Mouse (Mus musculus): ENCODE measurements at regions not wholly inside any gene's neighbourhood (a gene's known extent, or its start where the extent isn't known, plus 50 kb on each side); places are given as distances from the start of the nearest gene placed in this dataset.

DNA sequence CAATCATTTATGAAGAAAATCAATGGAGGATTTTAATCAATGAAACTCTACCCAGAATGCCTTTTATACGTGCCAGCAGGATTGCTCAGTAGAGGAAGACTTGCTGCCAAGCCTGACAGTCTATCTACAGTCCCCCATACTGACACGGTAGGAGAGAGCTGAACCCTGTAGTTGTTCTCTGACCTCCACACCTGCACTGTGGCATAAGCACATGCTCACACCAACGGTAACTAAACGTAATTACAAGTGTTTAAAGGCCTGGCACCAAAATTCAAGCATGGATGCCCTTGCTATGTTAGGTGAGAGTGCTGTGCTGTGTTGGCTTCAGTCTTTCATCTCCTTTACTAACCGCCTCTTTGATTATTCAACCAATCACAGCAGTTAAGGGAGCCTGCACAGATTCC lies 190.8 kb downstream of the Pfkfb3 start:
- DNase-seq (ENCODE audit: low spot score in 2 of 2), result no peak

DNA sequence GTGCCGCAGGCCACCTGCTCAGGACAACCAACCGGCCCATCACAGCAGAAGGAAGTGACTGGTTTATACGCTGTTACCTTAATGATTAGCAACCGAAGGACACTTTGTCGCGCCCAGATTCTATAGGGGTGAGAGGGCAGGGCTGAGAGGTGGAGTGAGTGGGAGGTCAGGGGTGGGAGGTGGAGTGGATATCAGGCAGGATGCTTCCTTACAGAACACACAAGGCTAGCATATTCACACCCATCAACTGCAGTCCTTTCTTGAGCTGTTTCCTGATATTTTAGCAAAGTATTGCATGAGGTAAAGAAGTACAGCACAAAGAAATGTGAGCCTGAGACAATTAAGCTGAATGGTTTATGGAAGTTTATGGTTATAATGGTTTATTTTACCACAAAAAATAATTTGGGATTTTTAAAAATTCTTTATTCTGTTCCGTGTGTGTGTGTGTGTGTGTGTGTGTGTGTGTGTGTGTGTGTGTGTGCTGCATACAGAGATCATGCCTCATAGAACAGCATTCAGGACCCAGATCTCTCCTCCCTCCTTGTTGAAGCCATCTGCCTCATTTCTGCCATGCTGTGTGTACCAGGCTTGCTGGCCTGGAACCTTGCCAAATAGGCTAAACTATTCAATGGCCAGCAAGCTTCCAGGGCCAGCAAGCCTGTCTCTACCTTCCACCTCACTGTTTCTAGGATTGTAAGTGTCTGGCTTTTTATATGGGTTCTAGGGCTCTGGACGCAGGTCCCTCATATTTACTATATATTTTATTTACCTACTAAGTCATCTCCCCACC lies 190.5 kb downstream of the Prkcq start:
- DNase-seq (ENCODE audit: low spot score in 2 of 2), result no peak

DNA sequence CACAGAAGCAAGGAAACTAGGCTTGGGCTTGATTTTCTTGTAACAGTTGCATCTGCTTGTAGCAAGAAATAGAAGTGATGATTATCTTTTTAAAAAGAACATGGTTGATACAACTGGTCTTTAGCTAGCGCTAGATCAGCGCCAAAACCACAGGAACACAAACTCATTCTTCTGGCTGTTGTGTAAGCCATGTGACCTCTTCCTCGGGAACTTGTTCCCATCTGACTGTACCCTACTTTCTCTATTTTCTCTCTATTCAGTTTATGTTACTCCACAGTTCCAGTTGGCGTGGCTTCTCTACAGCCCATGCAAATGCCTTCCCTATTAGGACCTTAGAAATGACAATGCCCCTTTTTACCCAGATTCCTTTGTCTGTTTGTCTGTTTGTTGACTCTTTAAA lies 187.4 kb downstream of the Prkcq start:
- DNase-seq (ENCODE audit: low spot score in 2 of 2), result no peak

DNA sequence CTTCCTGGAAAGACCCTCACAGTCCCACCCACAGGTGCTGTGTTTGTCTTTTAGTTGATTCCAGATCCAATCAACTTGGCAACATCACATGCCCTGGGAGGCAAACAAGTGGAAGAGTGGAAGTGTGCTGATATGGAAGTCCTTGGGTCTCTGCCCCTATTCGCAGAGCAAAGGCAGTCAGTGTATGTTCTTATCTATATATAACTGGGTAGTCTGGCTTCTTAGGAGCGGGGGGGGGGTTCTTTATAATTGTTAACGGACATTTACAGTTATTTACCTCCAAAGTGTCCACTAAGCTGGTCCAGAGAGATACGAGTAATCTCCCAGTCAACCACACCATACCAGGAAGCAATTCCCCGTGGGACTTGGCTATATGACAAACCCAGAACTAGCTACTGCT lies 184.8 kb downstream of the Prkcq start:
- DNase-seq (ENCODE audit: low spot score in 2 of 2), result no peak

DNA sequence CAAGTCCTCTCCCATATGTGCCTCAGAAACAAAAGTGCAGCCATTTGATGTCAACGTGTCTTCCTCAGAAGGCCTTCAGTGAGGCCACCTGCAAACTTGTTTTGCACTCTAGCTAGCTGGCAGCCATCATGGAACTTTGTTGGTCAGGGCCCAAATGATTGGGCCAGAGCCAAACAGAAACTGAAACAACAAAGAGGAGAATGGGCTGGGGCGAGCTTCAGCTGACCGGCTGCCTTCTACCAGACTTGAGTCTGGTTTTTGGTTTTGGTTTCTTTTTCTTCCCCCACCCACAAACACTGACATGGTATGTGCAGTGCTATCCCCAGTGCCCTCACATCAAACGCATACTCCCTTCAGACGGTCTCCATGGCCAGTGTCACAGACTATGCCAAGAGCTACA lies 183.7 kb downstream of the Prkcq start:
- DNase-seq (ENCODE audit: low spot score in 2 of 2), result no peak
